Mouse (Mus musculus) heart, postnatal 36 days (tissue): Measurements from ENCODE around the gene Gm5105. TPM values are rescaled to one million over a fixed set of nuclear protein-coding genes. Genes with fewer than 3 reads are reported as not detected.

Experiments
- DNase-seq, 2 experiments: peaks; one replicate each; pipeline ENCODE4 v3.0.0; 2021 to 2022
- intact Hi-C: fragments of 180-260 bp; cut with DNase I; formaldehyde crosslinking; loops from one replicate; pipeline ENCODE4 v1.15.1; 2025
- total RNA-seq, 2 experiments: library from RNA; stranded (reverse); gene quantifications; 2 replicates each; pipeline ENCODE4 v1.2.3; 2021

Gene Gm5105
- total RNA-seq, 2 experiments from 2014 or later, result 0.64 to 0.81 TPM

GRCm38 (mm10) chr3:138069756-138070511, 2.7 kb upstream of the Gm5105 start:
- DNase-seq, result peak; percentile 10 to 11
- intact Hi-C loops, result loop anchor here (2.0 to 5.0 kb wide), 3 partner anchors 41 to 203 kb away; partner anchors contain the start of genes Dnajb14 and Trmt10a

DNA sequence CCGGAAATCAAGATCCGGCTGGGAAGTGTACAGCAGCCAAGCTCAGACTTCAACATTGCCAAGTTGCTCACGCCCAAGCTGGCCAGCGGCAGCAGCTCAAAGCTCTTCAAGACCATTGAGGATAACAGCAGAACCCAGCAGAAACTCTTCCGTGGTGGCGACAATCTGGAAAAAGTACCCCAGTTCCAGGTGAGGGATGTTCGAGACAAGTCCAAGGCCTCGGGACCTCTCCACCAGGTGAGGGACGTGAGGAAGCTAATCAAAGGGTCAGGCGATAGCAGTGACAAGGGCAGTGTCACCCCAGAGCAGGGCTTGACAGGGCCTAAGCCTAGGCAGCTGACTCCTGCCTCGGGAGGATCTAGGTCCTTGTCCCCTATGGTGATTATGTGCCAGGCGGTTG, 915 bp upstream of the Gm5105 start:
- intact Hi-C loops, result loop anchor here (2.0 to 5.0 kb wide), 3 partner anchors 39 to 201 kb away; partner anchors contain the start of genes Dnajb14 and Trmt10a
- DNase-seq, result peak in 1 of 2 experiments; percentile 43

DNA sequence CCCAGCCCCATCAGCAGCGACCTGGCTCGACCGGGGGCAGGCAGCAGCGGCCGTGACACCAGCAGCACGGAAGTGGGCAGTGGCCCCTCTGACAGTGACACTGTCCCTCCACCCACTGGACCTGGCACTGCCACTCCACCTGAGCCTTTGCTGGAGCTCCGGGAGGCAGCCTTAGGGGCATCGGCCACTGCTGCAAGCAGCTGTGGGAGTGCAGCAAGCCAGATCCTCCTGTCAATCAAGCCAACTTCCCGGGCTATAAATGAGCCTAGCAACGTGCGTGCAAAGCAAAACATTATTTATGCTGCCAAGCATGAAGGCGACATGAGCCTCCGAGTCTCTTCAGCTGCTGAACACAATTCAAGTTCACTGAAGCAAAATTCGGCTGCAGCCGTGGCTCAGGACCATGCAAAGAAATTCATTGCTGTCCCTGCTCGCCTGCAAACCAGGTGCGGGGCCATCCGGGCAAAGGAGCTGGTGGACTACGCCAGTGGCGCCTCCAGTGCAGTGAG, 786 bp downstream of the Gm5105 start:
- intact Hi-C loops, result loop anchor here (5.0 kb wide), 1 partner anchor 199 kb away; the partner anchor contains the start of gene Dnajb14
- peak; percentile 33 to 56 for DNase-seq

- peak in 1 of 2 experiments; percentile 13 for DNase-seq
- intact Hi-C loops, result loop anchor here (5.0 kb wide), 1 partner anchor 199 kb away; the partner anchor contains the start of gene Dnajb14
Observed at GRCm38 (mm10) chr3:138065930-138066329, 1.3 kb downstream of the Gm5105 start.

- peak; percentile 18 to 40 for DNase-seq
- intact Hi-C loops, result loop anchor here (5.0 kb wide), 1 partner anchor 198 kb away; the partner anchor contains the start of gene Dnajb14
Observed at GRCm38 (mm10) chr3:138064732-138065645, 2.2 kb downstream of the Gm5105 start, which contains the start of gene 1110002E22Rik. 1110002E22Rik (plus strand) TSS chr3:138065052.

- intact Hi-C loops, result no loop called here
- peak; percentile 65 to 71 for DNase-seq
Observed at GRCm38 (mm10) chr3:138063731-138064329, 3.4 kb downstream of the Gm5105 start.

GRCm38 (mm10) chr3:138062673-138063072, 4.5 kb downstream of the Gm5105 start:
- no peak for DNase-seq
- intact Hi-C loops, result no loop called here

GRCm38 (mm10) chr3:138061205-138061911, 5.8 kb downstream of the Gm5105 start:
- intact Hi-C loops, result no loop called here

GRCm38 (mm10) chr3:138060429-138060828, 6.8 kb downstream of the Gm5105 start:
- intact Hi-C loops, result no loop called here
- DNase-seq, result peak in 1 of 2 experiments; percentile 9

More at GRCm38 (mm10) chr3:138061205-138061911, 5.8 kb downstream of the Gm5105 start:
- no peak for DNase-seq

- intact Hi-C loops, result no loop called here
- DNase-seq, result no peak
Observed at GRCm38 (mm10) chr3:138058226-138058625, 9.0 kb downstream of the Gm5105 start.

- DNase-seq, result no peak
- intact Hi-C loops, result no loop called here
Observed at GRCm38 (mm10) chr3:138056976-138057375, 10.2 kb downstream of the Gm5105 start.

GRCm38 (mm10) chr3:138053969-138054368, 13.2 kb downstream of the Gm5105 start:
- intact Hi-C loops, result no loop called here
- DNase-seq, result peak in 1 of 2 experiments; percentile 56

DNA sequence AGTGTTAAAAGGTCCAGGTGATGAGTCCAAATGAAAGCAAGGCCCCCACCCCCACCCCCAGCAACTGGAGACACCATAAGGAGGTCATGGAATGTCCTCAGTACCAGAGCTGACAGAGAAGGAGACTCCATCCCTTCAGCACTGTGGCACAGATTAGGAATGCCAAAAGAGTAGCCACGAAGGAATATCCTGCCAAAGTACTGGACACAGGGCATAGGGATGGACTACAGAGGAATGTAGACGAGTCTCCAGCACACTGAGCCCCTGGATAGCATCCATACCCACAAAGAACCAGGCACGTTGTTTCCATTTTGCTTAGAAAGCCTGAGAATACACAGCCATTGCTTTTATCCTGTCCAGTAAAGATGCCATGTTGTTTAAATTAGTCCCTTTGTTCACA, 15.8 kb downstream of the Gm5105 start:
- DNase-seq, result no peak
- intact Hi-C loops, result no loop called here

- no peak for DNase-seq
- intact Hi-C loops, result no loop called here
Observed at GRCm38 (mm10) chr3:138050772-138051171, 16.4 kb downstream of the Gm5105 start.

GRCm38 (mm10) chr3:138049555-138049954, 17.6 kb downstream of the Gm5105 start:
- no peak for DNase-seq
- intact Hi-C loops, result no loop called here

- DNase-seq, result no peak
- intact Hi-C loops, result no loop called here
Observed at GRCm38 (mm10) chr3:138043316-138043715, 23.9 kb downstream of the Gm5105 start.

GRCm38 (mm10) chr3:138041591-138042301, 25.4 kb downstream of the Gm5105 start:
- DNase-seq, result no peak
- intact Hi-C loops, result no loop called here

- intact Hi-C loops, result no loop called here
- no peak for DNase-seq
Observed at GRCm38 (mm10) chr3:138040938-138041337, 26.2 kb downstream of the Gm5105 start.

DNA sequence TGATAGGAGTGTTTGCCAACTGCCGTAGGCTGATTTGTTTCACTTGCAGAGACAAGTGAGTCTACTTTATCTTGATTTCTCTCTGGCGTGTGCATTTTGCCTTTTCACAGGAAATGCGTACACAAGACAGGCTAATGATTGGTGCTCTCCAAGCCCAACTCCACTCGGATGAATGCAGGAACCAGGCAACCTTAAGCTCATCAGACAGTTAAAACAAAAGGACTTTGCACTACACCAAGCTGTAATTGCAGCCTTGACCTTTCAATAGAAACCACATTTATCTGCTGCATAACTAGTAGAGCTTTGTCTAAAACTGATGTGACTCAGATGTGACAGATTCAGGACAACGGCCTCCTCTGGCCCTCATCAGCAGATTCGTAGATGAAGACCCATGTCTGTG, 33.2 kb downstream of the Gm5105 start:
- intact Hi-C loops, result no loop called here
- DNase-seq, result no peak
